Mouse (Mus musculus): ENCODE results near the gene Cbx4. TPM values are rescaled to one million over a fixed set of nuclear protein-coding genes. Genes with fewer than 3 reads are reported as not detected.

The Cbx4 gene
- polyA plus RNA-seq, 1 experiment = 12.1 TPM

- no peak for TF ChIP-seq USF1 (IDR thresholded peaks at IDR 0.05; ENCODE audit: low read depth)
- H3K4me3 ChIP-seq (ENCODE audit: insufficient read depth, poor library complexity, severe bottlenecking) = no peak overlapping the region
- H3K27me3 ChIP-seq (ENCODE audit: control insufficient read depth, insufficient read depth, insufficient read length) = no peaks in the 10 kb centered on the region
Observed at GRCm38 (mm10) chr11:119034635-119035034, 51.4 kb downstream of the Cbx4 start.

DNA sequence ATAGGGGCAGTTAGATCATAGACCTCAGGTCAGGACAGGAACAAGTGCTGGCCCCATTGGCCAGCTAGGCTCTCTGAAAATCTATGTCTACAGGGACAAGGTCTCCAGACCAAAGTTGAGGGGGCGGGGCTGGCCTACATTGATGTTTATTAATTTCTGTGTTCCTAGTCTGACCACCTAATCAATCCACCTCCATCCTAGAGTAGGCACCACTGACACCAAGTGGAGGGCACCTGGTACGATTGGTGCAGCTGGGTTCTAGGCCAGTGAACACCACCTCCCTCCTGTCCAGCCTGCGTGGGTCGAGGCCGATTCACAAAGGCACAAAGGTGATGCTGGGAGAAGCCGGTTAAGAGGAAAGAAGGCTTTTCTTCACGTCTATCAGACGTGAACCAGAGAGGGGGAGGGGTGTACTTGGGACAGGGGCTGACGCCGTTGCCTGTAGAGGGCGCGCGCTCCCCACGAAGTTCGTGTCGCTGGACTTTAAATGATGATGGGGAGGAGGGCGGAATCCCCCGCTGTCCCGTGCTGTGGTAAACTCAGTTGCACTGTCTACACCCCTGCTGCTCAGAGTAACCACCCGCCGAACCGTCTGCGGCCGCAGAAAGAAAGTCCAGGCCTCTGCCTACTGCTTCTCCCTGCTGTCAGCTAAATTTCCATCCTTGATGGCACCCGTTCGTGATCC is 52.0 kb downstream of the Cbx4 start:
- TF ChIP-seq CEBPB (IDR thresholded peaks at IDR 0.05; ENCODE audit: low read depth) (no peak), CTCF (IDR thresholded peaks at IDR 0.05; ENCODE audit: control insufficient read depth, insufficient read depth, insufficient read length) (peak; percentile 88), MAX (IDR thresholded peaks at IDR 0.05) (no peak), MYOG (IDR thresholded peaks at IDR 0.05; ENCODE audit: control insufficient read depth, extremely low read depth, insufficient read length) (no peak), FOSL1 (IDR thresholded peaks at IDR 0.05; ENCODE audit: insufficient read depth, low read length, poor library complexity, severe bottlenecking) (no peak), USF1 (IDR thresholded peaks at IDR 0.05; ENCODE audit: low read depth) (no peak), MYOD1 (IDR thresholded peaks at IDR 0.05; ENCODE audit: control insufficient read depth, insufficient read length, low read depth) (no peak)
- no peak overlapping the region for H3K4me3 ChIP-seq (ENCODE audit: insufficient read depth, poor library complexity, severe bottlenecking)
- H3K36me3 ChIP-seq (ENCODE audit: control insufficient read depth, insufficient read depth) = peaks cover 26% of the 10 kb centered on the region
- no peaks in the 10 kb centered on the region for H3K79me2 ChIP-seq (ENCODE audit: control insufficient read depth, insufficient read depth)
- H3K79me3 ChIP-seq (ENCODE audit: low read depth) = no peaks in the 10 kb centered on the region
- H3K27me3 ChIP-seq (ENCODE audit: control insufficient read depth, insufficient read depth, insufficient read length) = no peaks in the 10 kb centered on the region
- H3ac ChIP-seq (ENCODE audit: control insufficient read depth, insufficient read length, low read depth) = no peak overlapping the region

More at GRCm38 (mm10) chr11:119034635-119035034, 51.4 kb downstream of the Cbx4 start:
- peaks cover 2% of the 10 kb centered on the region for H3K79me2 ChIP-seq (ENCODE audit: control insufficient read depth, insufficient read depth)
- no peaks in the 10 kb centered on the region for H3K79me3 ChIP-seq (ENCODE audit: low read depth)
- H3K36me3 ChIP-seq (ENCODE audit: control insufficient read depth, insufficient read depth) = peaks cover 23% of the 10 kb centered on the region
- no peak overlapping the region for H3ac ChIP-seq (ENCODE audit: control insufficient read depth, insufficient read length, low read depth)

Other genes with a start within 250 kb of the Cbx4 start
- gene Rbfox3, start 174.6 kb downstream of the Cbx4 start, polyA plus RNA-seq (2012; fragmentation: generic; extraction: Trizol) = not detected
- not detected for gene Enpp7, start 98.0 kb downstream of the Cbx4 start, polyA plus RNA-seq (2012; fragmentation: generic; extraction: Trizol)
- 14.8 TPM for gene Cbx2, start 63.3 kb downstream of the Cbx4 start, polyA plus RNA-seq (2012; fragmentation: generic; extraction: Trizol)
- gene Cbx8, start 45.3 kb downstream of the Cbx4 start, polyA plus RNA-seq (2012; fragmentation: generic; extraction: Trizol) = 6.4 TPM
- 4.9 TPM for gene Tbc1d16, start 142.3 kb upstream of the Cbx4 start, polyA plus RNA-seq (2012; fragmentation: generic; extraction: Trizol)
- 0.12 TPM for gene Ccdc40, start 142.4 kb upstream of the Cbx4 start, polyA plus RNA-seq (2012; fragmentation: generic; extraction: Trizol)
- gene Gaa, start 181.7 kb upstream of the Cbx4 start, polyA plus RNA-seq (2012; fragmentation: generic; extraction: Trizol) = 32.2 TPM
- 349 TPM for gene Eif4a3, start 213.9 kb upstream of the Cbx4 start, polyA plus RNA-seq (2012; fragmentation: generic; extraction: Trizol)
- gene Card14, start 221.5 kb upstream of the Cbx4 start, polyA plus RNA-seq (2012; fragmentation: generic; extraction: Trizol) = not detected

All from C2C12 (cell line).